Mouse (Mus musculus): ENCODE results near the gene Zik1.

DNA sequence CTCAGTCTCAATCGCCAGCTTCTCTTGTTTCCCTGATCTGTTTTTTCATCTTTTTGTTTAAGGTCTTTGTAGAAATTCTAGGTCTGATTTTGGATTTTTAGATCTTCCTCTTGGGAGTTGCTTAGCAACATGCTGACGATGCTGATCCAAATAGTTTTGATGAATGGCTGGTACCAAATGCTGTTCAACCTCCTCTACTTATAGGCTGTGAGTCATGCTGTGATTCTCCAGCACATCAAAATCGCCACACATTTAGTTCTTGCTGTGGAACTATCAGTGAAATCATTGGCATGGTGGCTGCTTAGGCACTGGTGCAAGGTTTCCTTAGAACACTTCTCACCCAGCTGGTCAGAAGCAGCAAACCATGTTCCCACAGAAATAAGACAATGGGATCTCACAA, 37.0 kb downstream of the Zik1 start:
- TF ChIP-seq POLR2A (IDR thresholded peaks at IDR 0.05; ENCODE audit: extremely low read depth, insufficient read depth, low read length) (no peak), CTCF (IDR thresholded peaks at IDR 0.05; ENCODE audit: low read depth, low read length) (no peak)
